Mouse (Mus musculus): ENCODE data around the gene Capn10.
"Not testable (repeated sequence)": the region's sequence is repeated elsewhere in the genome, so short reads cannot be mapped to it uniquely, and the experiment has no call there.

Gene Capn10

DNA sequence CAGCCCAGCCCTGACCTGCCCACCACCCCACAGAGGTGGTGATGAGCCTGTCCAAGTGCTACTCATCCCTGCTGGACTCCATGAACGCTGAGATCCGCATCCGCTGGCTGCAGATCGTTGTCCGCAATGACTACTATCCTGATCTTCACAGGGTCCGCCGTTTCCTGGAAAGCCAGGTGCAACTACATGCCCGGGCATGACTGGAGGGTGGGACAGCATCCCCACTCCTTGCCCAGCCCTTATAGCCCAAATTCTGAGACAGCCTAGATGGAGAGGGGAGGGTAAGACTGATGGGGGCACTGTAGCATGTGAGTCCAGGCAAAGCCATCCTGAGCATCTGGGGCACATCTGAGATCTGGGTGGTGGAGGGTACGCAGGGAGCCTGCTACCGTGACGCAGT lies 15.0 kb upstream of the Capn10 start:
- DNase-seq (ENCODE audit: extremely low read depth, low read depth), result no peak

DNA sequence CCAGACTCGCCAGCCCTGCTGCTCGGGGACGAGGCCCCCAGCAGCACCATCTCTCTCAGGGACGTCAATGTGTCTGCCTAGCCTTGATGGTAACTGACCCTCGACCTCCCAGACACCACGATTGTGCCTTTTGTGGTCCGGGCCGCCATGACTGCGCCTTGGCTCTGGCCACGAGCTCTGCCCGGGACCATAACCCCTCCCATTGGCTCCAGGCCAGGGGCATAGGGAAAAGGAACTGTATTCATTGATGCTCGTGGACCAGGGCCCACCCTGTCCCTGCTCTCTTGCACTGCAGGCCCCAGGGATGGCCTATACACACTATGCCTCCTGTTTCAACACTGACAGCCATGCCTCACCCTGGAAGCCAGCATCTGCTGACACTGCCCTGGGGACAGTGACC lies 14.4 kb upstream of the Capn10 start:
- no peak for DNase-seq (ENCODE audit: extremely low read depth, low read depth)

- DNase-seq (ENCODE audit: extremely low read depth, low read depth), result peak; percentile 72
Measured at GRCm38 (mm10) chr1:92920474-92921200, 13.5 kb upstream of the Capn10 start.

GRCm38 (mm10) chr1:92921496-92921895 lies 12.7 kb upstream of the Capn10 start:
- DNase-seq (ENCODE audit: extremely low read depth, low read depth), result no peak

DNA sequence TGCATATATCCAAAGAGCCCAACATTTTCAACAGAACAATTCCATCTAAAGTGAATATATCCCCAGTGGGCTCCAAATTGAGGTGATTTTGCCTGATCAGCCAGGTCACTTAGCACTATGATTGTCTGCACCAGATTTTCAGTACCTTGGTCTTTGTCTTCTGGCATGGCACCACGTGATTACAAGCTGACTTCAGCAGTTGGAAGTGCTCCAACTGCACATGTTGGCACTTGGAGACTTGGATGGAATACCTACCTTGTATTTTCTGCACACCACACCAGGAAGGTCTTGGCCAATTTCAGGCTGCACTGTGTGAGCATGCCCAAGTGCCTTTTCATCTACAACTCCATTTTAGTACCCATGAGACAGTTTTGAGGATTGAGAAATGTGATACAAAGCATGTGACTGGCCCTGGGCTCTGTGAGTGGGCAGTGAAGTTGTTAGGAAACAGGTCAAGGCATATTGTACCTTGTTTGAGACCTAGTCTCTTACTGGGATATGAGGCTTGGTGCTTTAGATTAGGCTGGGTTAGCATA lies 3.9 kb upstream of the Capn10 start:
- no peak for DNase-seq (ENCODE audit: extremely low read depth, low read depth)

DNA sequence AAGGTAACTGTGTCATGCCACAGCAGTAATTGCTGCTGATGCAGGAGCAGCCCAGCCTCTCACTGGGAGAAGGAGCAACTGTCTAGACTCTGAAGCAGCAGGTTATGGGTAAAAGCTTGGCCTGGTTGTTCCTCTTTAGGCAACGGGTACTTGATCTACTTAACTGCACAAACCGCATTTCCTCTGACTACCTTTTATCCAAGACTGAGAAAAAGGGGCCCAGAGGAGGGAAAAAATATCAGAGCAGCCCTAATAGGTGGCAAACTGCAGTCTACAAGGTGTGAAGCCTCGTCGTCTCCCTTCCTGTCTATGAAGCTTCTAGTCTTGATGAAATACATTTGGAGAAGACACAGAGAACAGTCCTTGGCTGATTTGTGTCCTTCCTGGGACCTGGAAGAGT lies 565 bp upstream of the Capn10 start:
- DNase-seq (ENCODE audit: extremely low read depth, low read depth), result peak; percentile 71

- DNase-seq (ENCODE audit: extremely low read depth, low read depth), result peak; percentile 85
Measured at GRCm38 (mm10) chr1:92935054-92935962, 1.1 kb downstream of the Capn10 start.

GRCm38 (mm10) chr1:92935977-92936376 lies 1.8 kb downstream of the Capn10 start:
- DNase-seq (ENCODE audit: extremely low read depth, low read depth), result no peak

- no peak for DNase-seq (ENCODE audit: extremely low read depth, low read depth)
Measured at GRCm38 (mm10) chr1:92936467-92936866, 2.3 kb downstream of the Capn10 start.

DNA sequence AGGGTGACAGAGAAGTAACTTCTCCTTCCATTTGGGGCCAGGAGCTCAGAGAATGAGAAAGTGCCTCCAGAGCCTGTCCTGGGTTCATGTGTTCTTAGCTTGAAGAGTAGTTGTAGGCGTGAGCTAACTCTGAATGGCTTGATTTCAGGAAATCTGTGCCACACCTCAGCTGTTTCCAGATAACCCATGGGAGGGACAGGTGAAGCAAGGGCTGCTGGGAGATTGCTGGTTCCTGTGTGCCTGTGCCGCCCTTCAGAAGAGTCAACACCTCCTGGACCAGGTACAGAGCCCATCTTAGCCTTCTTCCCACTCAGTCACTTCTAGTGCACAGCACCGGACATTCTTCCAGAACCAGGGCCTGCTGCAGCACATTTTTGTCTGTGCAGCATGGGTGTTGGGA lies 3.6 kb downstream of the Capn10 start:
- DNase-seq (ENCODE audit: extremely low read depth, low read depth), result no peak

DNA sequence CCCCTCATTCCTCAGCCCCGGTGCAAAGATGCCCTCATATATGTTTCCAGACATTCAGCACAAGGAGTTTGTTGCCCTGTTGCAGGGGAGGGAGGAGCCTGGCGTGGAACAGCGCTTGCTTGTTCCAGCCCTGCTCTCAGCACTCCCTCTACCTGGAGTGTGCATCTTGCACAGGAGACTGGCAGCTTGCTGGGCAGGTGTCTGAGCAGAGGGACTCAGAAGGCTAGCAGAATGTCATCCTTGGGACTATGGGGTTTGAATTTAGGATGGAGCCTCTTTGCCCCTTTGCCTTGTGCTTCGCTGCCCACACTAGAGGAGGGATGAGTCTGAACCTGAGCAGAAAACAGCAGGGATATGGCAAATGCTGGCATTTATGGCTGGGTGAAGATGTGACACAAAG lies 5.6 kb downstream of the Capn10 start:
- no peak for DNase-seq (ENCODE audit: extremely low read depth, low read depth)

DNA sequence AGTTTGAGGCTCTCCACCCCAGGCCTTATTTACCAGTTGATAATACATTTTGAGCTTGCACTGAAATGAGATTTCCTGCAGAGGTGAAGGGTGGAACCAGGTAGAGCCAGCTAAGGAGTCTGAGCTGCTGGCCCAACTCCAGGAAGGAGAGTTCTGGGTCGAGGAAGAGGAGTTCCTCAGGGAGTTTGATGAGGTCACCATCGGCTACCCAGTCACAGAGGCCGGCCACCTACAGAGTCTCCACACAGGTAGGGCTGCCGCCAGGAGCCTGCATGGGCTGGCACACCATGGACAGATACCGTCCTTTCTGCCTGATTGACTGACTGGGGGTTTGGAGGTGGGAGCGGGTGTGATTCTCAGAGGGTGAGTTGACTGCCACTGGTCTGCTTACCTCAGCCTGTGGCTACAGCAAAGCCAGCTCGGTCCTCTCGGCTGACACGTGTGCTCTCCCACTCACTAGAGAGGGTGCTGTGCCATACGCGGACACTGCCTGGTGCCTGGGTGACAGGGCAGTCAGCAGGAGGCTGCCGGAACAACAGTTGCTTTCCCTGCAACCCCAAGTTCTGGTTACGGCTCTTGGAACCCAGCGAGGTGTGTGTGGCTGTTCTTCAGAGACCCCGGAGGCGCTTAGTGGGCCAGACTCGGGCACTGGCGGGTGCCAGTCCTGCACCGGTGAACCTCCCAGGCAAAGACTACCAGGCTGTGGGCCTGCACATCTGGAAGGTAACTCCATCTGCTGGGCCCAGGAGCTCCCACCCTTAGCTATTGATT lies 9.2 kb downstream of the Capn10 start:
- no peak for DNase-seq (ENCODE audit: extremely low read depth, low read depth)

DNA sequence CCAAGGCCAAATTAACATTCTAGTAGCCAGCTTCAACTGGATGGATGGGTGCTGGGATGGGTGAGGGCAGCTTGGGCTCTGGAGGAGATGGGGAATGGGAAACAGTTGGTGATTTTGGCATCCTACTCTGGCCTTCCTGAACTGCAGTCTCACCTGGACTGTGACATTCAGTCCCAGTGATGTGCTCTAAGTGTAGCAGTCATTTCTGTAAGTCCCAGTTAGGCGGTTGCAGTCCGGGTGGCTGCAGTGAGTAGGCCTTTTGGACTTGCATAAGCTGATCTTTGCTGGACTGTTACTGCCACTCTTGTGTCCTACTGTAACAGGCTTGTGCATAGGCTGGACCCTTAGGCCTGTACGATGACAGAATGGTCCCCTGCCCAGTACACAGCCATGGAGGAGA lies 13.8 kb downstream of the Capn10 start:
- no peak for DNase-seq (ENCODE audit: extremely low read depth, low read depth)

GRCm38 (mm10) chr1:92949426-92949825 lies 15.2 kb downstream of the Capn10 start:
- no peak for DNase-seq (ENCODE audit: extremely low read depth, low read depth)

GRCm38 (mm10) chr1:92950607-92951006 lies 16.4 kb downstream of the Capn10 start, which contains the start of gene Gpr35:
Gene Gpr35, plus strand, starts transcription at chr1:92950865.
- DNase-seq (ENCODE audit: extremely low read depth, low read depth), result no peak

DNA sequence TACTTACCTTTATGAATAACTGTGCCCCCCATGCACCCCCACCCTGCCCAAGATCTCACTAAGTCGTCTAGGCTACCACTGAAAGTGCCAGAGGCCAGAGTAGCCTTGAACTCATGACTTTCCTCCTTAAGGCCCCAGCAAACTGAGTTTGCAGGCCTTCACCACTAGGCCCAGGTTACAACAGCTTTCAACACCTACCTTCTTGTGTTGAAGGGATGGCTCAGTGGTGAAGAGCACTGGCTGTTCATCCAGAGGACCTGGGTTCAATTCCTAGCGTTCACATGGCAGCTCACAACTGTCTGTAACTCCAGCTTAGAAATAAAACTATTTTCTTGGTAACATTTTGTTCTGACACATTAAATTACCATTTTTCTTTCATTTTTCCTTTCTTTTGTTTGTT lies 19.5 kb downstream of the Capn10 start:
- no peak for DNase-seq (ENCODE audit: extremely low read depth, low read depth)

DNA sequence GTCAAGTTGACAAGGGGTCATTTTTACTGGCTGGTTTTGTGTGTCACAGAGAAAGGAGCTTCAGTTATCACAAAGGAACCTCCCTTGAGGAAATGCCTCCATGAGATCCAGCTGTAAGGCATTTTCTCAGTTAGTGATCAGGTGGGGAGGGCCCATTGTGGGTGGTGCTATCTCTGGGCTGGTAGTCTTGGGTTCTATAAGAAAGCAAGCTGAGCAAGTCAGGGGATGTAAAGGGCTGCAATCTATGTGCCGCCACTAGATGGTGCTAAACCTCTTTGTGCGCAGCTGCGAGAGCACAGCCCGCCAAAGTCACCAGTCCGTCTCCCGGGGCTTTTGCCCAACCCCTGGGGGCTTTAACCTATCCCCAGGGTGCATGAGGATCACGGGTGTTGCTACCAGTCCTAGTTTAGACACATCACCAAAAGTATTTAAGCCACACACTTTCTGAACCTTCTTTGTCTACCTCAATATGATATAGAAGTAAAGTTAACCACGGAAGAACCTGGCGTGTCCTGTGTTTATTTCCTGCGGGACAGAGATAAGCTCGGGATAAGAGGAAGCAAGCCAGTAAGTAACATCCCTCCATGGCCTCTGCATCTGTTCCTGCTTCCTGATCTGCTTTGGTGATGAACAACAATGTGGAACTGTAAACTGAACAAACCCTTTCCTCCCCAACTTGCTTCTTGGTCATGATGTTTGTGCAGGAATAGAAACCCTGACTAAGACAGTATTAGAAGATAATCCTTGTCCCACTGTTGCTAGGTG lies 22.6 kb downstream of the Capn10 start:
- peak; percentile 47 for DNase-seq (ENCODE audit: extremely low read depth, low read depth)

DNA sequence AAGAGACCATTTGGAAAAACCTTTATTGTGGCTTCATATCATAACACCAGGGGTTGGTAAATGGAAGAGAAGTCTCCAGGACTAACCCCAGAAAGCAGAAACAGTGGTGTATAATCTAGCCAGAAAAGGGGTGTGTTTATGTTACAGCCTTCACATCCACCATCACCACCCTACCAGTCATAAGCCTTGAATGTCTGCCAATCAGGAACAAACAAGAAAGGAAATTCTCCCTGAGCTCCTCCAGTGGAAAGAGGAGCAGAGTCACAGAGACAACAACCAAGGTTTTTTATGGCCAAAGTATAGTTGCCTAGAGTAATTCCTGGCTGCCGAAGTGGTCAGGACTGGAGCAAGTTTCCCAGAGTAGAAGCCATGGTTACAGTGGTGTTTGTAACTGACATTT lies 24.8 kb downstream of the Capn10 start:
- no peak for DNase-seq (ENCODE audit: extremely low read depth, low read depth)

GRCm38 (mm10) chr1:92970791-92971190 lies 36.6 kb downstream of the Capn10 start:
- not testable (repeated sequence) for DNase-seq (ENCODE audit: extremely low read depth, low read depth)

GRCm38 (mm10) chr1:92971879-92972795 lies 38.0 kb downstream of the Capn10 start:
- DNase-seq (ENCODE audit: extremely low read depth, low read depth), result no peak

Measured in MEL-GATA-1-ER (cell line).